8 mouse cellular contexts compared by ENCODE assay signal in genomic region chr7:141432741-141433516, GRCm38 (mm10). TPM values are rescaled to one million over a fixed set of nuclear protein-coding genes. Genes with fewer than 3 reads are reported as not detected.
A peak's percentile ranks its signal among the peaks of the same experiment; 100 is the strongest.
DNase-seq lines count a peak whose midpoint lies in the region; ATAC-seq and TF ChIP-seq lines count a peak whose summit lies in the region.

No protein-coding gene starts in this region.

- H3K27me3 ChIP-seq in kidney, adult 2 months (replicated peaks; ENCODE audit: control insufficient read depth, insufficient read depth, low read length): no peaks in the 10 kb centered on the region
- peaks cover 2% of the 10 kb centered on the region for H3K27me3 ChIP-seq in midbrain, embryonic 12.5 days

- H3K9me3 ChIP-seq in midbrain, embryonic 12.5 days: no peaks in the 10 kb centered on the region

- H3K27ac ChIP-seq in kidney, adult 2 months (ENCODE audit: insufficient read depth, low read depth, low read length): no peak overlapping the region
- no peak overlapping the region for H3K27ac ChIP-seq in midbrain, embryonic 12.5 days (replicated peaks)

- peak overlapping the region; percentile 85 for H3K4me2 ChIP-seq in midbrain, embryonic 12.5 days (replicated peaks)

- no peaks in the 10 kb centered on the region for H3K36me3 ChIP-seq in kidney, adult 2 months (ENCODE audit: control insufficient read depth, insufficient read depth, low read length)
- peaks cover 34% of the 10 kb centered on the region for H3K36me3 ChIP-seq in midbrain, embryonic 12.5 days

- peak overlapping the region; percentile 71; the same call in 1 of the 2 replicates for H3K9ac ChIP-seq in midbrain, embryonic 12.5 days (replicated peaks)

- 50% methylated on average over 6 of the region's 6 CpGs for WGBS in kidney, adult 2 months
- 87% methylated on average over 6 of the region's 6 CpGs for WGBS in midbrain, embryonic 12.5 days

- no peak; the same call in 1 of the 2 replicates for TF ChIP-seq CTCF in kidney, adult 2 months (conservative IDR thresholded peaks at IDR 0.05; ENCODE audit: insufficient read depth, insufficient read length, low read depth, low read length)

- no peak for ATAC-seq in midbrain, embryonic 12.5 days (ENCODE audit: low FRiP score, low read depth)
- no peak for ATAC-seq in megakaryocyte, adult 5-6 weeks (ENCODE audit: poor library complexity, severe bottlenecking)

- no peak overlapping the region for H3K4me3 ChIP-seq in kidney, adult 2 months (ENCODE audit: insufficient read depth, low read depth, low read length)
- no peak overlapping the region for H3K4me3 ChIP-seq in midbrain, embryonic 12.5 days

- H3K4me1 ChIP-seq in kidney, adult 2 months (ENCODE audit: control insufficient read depth, insufficient read depth, low read length): peaks cover 36% of the 10 kb centered on the region
- peaks cover 71% of the 10 kb centered on the region for H3K4me1 ChIP-seq in midbrain, embryonic 12.5 days

- no peak for TF ChIP-seq POLR2A in kidney, adult 2 months (IDR thresholded peaks at IDR 0.05; ENCODE audit: low read depth, low read length)

- peak; percentile 80 for DNase-seq in kidney, adult 2 months
- no peak for DNase-seq in kidney, postnatal 4 days
- DNase-seq in cerebellum, adult 11 months: peak; percentile 93
- DNase-seq in gastrocnemius, postnatal 25 days: peak; percentile 83
- no peak for DNase-seq in right cerebral cortex, adult 18-20 months
- DNase-seq in lung, postnatal 10 days: no peak

RNA-seq across cellular contexts. Expression of gene Cend1, which starts 3.6 kb away (rescaled TPM):
- 0.98 and 1.3 TPM in 2 replicates for polyA plus RNA-seq in kidney, adult 2 months (2012; rRNA removed)
- under 1 TPM; 0.38 to 0.75 TPM for total RNA-seq in gastrocnemius, postnatal 25 days (2021)
- polyA plus RNA-seq in midbrain, embryonic 12.5 days (2016; fragmentation: Nextera tagmentation; extraction: Ambion mirVana): 19.3 and 22.7 TPM in 2 replicates
- 0.18 TPM in 1 of 2 replicates, not detected in the other for total RNA-seq in megakaryocyte, adult 5-6 weeks (2015)
- total RNA-seq in megakaryocyte, adult 5-6 weeks (2017): not detected in 2 replicates

RNA-seq across cellular contexts. Expression of gene Slc25a22, which starts 4.8 kb away (rescaled TPM):
- 45.5 and 51.0 TPM in 2 replicates for polyA plus RNA-seq in kidney, adult 2 months (2012; rRNA removed)
- 10 to 100 TPM; 17.1 to 32.9 TPM for total RNA-seq in gastrocnemius, postnatal 25 days (2021)
- polyA plus RNA-seq in midbrain, embryonic 12.5 days (2016; fragmentation: Nextera tagmentation; extraction: Ambion mirVana): 52.6 and 52.7 TPM in 2 replicates
- total RNA-seq in megakaryocyte, adult 5-6 weeks (2015): 14.6 and 15.0 TPM in 2 replicates
- 3.2 and 6.4 TPM in 2 replicates for total RNA-seq in megakaryocyte, adult 5-6 weeks (2017)

RNA-seq across cellular contexts. Expression of gene Pidd1, which starts 10.9 kb away (rescaled TPM):
- polyA plus RNA-seq in kidney, adult 2 months (2012; rRNA removed): 4.5 and 5.2 TPM in 2 replicates
- under 1 TPM; 0.18 to 0.75 TPM for total RNA-seq in gastrocnemius, postnatal 25 days (2021)
- 9.6 and 12.3 TPM in 2 replicates for polyA plus RNA-seq in midbrain, embryonic 12.5 days (2016; fragmentation: Nextera tagmentation; extraction: Ambion mirVana)
- 7.1 and 8.1 TPM in 2 replicates for total RNA-seq in megakaryocyte, adult 5-6 weeks (2015)
- 6.1 and 10.5 TPM in 2 replicates for total RNA-seq in megakaryocyte, adult 5-6 weeks (2017)

RNA-seq across cellular contexts. Expression of gene Rplp2, which starts 14.2 kb away (rescaled TPM):
- polyA plus RNA-seq in kidney, adult 2 months (2012; rRNA removed): 423 and 734 TPM in 2 replicates
- 100 to 1,000 TPM; 531 to 541 TPM for total RNA-seq in gastrocnemius, postnatal 25 days (2021)
- 884 and 899 TPM in 2 replicates for polyA plus RNA-seq in midbrain, embryonic 12.5 days (2016; fragmentation: Nextera tagmentation; extraction: Ambion mirVana)
- 1,660 and 1,825 TPM in 2 replicates for total RNA-seq in megakaryocyte, adult 5-6 weeks (2015)
- 1,271 and 1,459 TPM in 2 replicates for total RNA-seq in megakaryocyte, adult 5-6 weeks (2017)

RNA-seq across cellular contexts. Expression of gene Gatd1, which starts 19.0 kb away (rescaled TPM):
- polyA plus RNA-seq in kidney, adult 2 months (2012; rRNA removed): 51.7 and 58.4 TPM in 2 replicates
- 1 to 10 TPM; 5.2 to 6.7 TPM for total RNA-seq in gastrocnemius, postnatal 25 days (2021)
- polyA plus RNA-seq in midbrain, embryonic 12.5 days (2016; fragmentation: Nextera tagmentation; extraction: Ambion mirVana): 47.0 and 48.2 TPM in 2 replicates
- total RNA-seq in megakaryocyte, adult 5-6 weeks (2015): 22.8 and 26.4 TPM in 2 replicates
- total RNA-seq in megakaryocyte, adult 5-6 weeks (2017): 12.9 and 13.1 TPM in 2 replicates

Comparison
In these comparisons a context has a peak if more than half of its experiments do, and no peak if none do; other contexts are left out.
1. DNase-seq: peak in kidney, adult 2 months (single experiment), cerebellum, adult 11 months (single experiment) and gastrocnemius, postnatal 25 days (single experiment); none in kidney, postnatal 4 days (0 of 2), right cerebral cortex, adult 18-20 months (single experiment) and lung, postnatal 10 days (single experiment).
2. RNA of gene Pidd1, which starts 10.9 kb away (total RNA-seq): 6.1 to 10.5 TPM in megakaryocyte, adult 5-6 weeks; 0.18 to 0.75 TPM in gastrocnemius, postnatal 25 days; every median in the first group is over 4 times any median in the second.